Mouse (Mus musculus) G1E (cell line): Measurements from ENCODE around the gene Dennd1a. TPM values are rescaled to one million over a fixed set of nuclear protein-coding genes. Genes with fewer than 3 reads are reported as not detected.

ENCODE experiments used
- ATAC-seq: 2 replicates; pipeline ENCODE4 v1.8.0; 2016; ENCODE audit warnings: mild to moderate bottlenecking; ENCODE audit not compliant: insufficient number of reproducible peaks, poor library complexity, low FRiP score, severe bottlenecking; ENCODE audit errors: extremely low read depth
- DNase-seq: peaks from one replicate; pipeline ENCODE4 v3.0.0; 2012; ENCODE audit warnings: low spot score
- H3K27me3 ChIP-seq: 2 replicates; pipeline ENCODE4 v1.6.1; 2012; ENCODE audit warnings: mild to moderate bottlenecking, low read length, inconsistent platforms; ENCODE audit not compliant: insufficient read depth
- H3K36me3 ChIP-seq: replicated peaks from 2 replicates; pipeline ENCODE3; 2012; ENCODE audit warnings: mild to moderate bottlenecking, inconsistent platforms
- H3K4me1 ChIP-seq: 2 replicates; pipeline ENCODE4 v1.6.1; 2012; ENCODE audit warnings: low read depth, low read length, inconsistent platforms, mixed read lengths; ENCODE audit not compliant: insufficient read depth
- H3K4me3 ChIP-seq: 2 replicates; pipeline ENCODE4 v1.5.1; 2012; ENCODE audit warnings: low read depth, mild to moderate bottlenecking, inconsistent platforms, low read length, moderate library complexity, mixed read lengths
- H3K9me3 ChIP-seq: replicated peaks from 2 replicates; pipeline ENCODE4 v1.6.1; 2012; ENCODE audit warnings: inconsistent platforms
- CTCF ChIP-seq: IDR thresholded peaks from 2 replicates; pipeline ENCODE4 v1.5.1; 2012; ENCODE audit warnings: low read depth, low read length, inconsistent platforms, mixed read lengths
- GATA1 ChIP-seq: IDR thresholded peaks from 2 replicates; pipeline ENCODE4 v1.6.1; 2012; ENCODE audit warnings: borderline replicate concordance, low read length, inconsistent platforms, mixed read lengths
- GATA2 ChIP-seq: IDR thresholded peaks from 2 replicates; pipeline ENCODE4 v1.6.1; 2012; ENCODE audit warnings: low read depth, low read length, inconsistent platforms, borderline replicate concordance
- POLR2AphosphoS5 ChIP-seq: IDR thresholded peaks from 2 replicates; pipeline ENCODE4 v1.6.1; 2012; ENCODE audit warnings: low read depth, low read length, inconsistent platforms; ENCODE audit not compliant: insufficient replicate concordance
- TAL1 ChIP-seq: conservative IDR thresholded peaks from 2 replicates; pipeline ENCODE4 v1.6.1; 2012; ENCODE audit warnings: low read depth, low read length, inconsistent platforms, mixed read lengths
- polyA plus RNA-seq: library from polyadenylated mRNA; stranded (reverse); fragments of >175 nt; gene quantifications from 2 replicates; pipeline ENCODE4 v1.2.3, GENCODE M21; 2012
- total RNA-seq, 2 experiments: library from RNA; stranded (forward) in 1 of 2; stranded (reverse) in 1 of 2; fragments of 200-1000 nt in 1 of 2; fragments of >200 nt in 1 of 2; fragmentation: Nextera tagmentation in 1 of 2; gene quantifications; 2 replicates each; pipeline ENCODE4 v1.2.3; 2014 to 2017

The Dennd1a gene
- total and polyA plus RNA-seq, 3 experiments: 25.5 to 78.7 (median 71.0) TPM

DNA sequence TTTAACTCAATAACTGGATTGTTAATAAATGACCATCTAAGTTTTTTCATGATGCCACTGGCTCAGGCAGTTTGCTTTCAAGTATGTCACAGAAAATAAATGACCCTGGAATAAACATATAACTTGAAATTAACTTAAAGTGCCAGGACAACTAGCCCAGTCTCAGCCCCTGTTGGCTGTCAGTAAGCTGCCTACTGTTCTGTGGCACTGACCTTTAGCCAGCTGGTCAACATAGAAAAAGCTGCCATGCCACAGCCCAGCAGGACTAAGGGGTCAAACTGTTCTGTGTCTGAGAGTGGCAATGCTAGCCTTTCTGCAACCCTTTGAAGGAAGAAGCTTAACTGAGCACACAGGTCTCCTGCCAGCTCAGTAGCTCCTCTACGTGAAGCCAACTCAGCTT, 198.8 kb downstream of the Dennd1a start:
- Histone ChIP-seq H3K4me3 (no peak overlapping the region), H3K27me3 (no peaks in the 10 kb centered on the region), H3K9me3 (no peaks in the 10 kb centered on the region), H3K4me1 (peaks cover 21% of the 10 kb centered on the region), H3K36me3 (peaks cover 25% of the 10 kb centered on the region)
- no peak for TF ChIP-seq POLR2AphosphoS5
- no peak for TF ChIP-seq CTCF
- TF ChIP-seq GATA1: no peak
- no peak for TF ChIP-seq TAL1
- no peak for TF ChIP-seq GATA2
- ATAC-seq (no peak), DNase-seq (no peak)

DNA sequence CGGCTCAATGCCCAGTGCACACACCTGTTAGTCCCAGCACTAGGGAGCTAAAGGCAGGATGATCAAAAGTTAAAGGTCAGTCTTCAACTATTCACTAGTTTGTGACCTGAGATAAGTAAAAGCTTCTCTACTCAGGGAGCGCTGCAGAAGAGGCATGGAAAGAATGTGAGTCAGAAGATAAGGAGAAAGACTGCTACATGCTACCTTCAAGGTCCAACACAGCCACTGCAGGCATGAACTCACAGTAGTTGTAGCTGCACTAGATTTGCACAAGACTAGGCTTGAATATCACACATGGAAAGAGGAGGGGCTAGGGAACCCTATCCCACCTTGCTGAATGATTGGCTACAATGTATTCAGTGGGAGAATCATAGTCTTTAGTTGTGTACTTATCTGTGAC, 202.1 kb downstream of the Dennd1a start:
- DNase-seq (no peak), ATAC-seq (no peak)
- H3K36me3 ChIP-seq: peaks cover 23% of the 10 kb centered on the region
- H3K9me3 ChIP-seq: no peaks in the 10 kb centered on the region
- peaks cover 8% of the 10 kb centered on the region for H3K4me1 ChIP-seq
- no peak for TF ChIP-seq POLR2AphosphoS5
- TF ChIP-seq CTCF: no peak
- TF ChIP-seq GATA2: no peak
- no peak for TF ChIP-seq GATA1
- no peak for TF ChIP-seq TAL1
- no peak overlapping the region for H3K4me3 ChIP-seq
- no peaks in the 10 kb centered on the region for H3K27me3 ChIP-seq

DNA sequence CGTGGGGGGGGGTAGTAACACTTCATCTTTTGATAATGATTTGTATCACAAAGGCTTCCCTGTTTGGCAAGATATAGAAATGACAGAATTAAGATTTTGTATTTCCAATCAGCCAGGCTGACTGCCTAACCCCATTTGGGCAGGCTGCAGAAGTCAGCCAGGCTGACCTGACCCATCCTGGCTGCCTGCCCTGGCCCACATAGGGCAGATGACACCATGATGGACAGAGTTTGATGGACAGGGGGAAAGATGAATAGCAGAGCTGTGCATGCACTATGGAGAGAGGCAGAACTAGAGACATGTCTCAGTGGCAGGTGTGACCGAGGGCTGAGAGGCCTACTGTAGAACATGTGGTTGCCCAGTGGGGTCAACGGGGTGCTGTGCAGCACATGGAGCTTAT, 203.9 kb downstream of the Dennd1a start:
- ATAC-seq: no peak
- no peaks in the 10 kb centered on the region for H3K9me3 ChIP-seq
- peaks cover 15% of the 10 kb centered on the region for H3K36me3 ChIP-seq
- H3K4me3 ChIP-seq: no peak overlapping the region
- H3K27me3 ChIP-seq: no peaks in the 10 kb centered on the region
- no peak for TF ChIP-seq POLR2AphosphoS5
- no peak for TF ChIP-seq GATA1
- no peak for TF ChIP-seq CTCF
- H3K4me1 ChIP-seq: peaks cover 4% of the 10 kb centered on the region; the same call in 1 of the 2 replicates
- DNase-seq: no peak

GRCm38 (mm10) chr2:38074495-38074894, 212.7 kb downstream of the Dennd1a start:
- Histone ChIP-seq H3K4me1 (peaks cover 10% of the 10 kb centered on the region), H3K36me3 (peaks cover 7% of the 10 kb centered on the region), H3K27me3 (no peaks in the 10 kb centered on the region), H3K4me3 (no peak overlapping the region), H3K9me3 (no peaks in the 10 kb centered on the region)
- TF ChIP-seq TAL1: no peak
- TF ChIP-seq GATA2: no peak
- TF ChIP-seq CTCF: no peak
- no peak for TF ChIP-seq GATA1
- no peak for TF ChIP-seq POLR2AphosphoS5
- ATAC-seq: no peak
- no peak for DNase-seq

- peaks cover 11% of the 10 kb centered on the region for H3K4me1 ChIP-seq
- H3K9me3 ChIP-seq: no peaks in the 10 kb centered on the region
- no peak for ATAC-seq
- no peak for DNase-seq
- TF ChIP-seq GATA1: no peak
- H3K4me3 ChIP-seq: no peak overlapping the region
- peaks cover 9% of the 10 kb centered on the region for H3K36me3 ChIP-seq
- no peaks in the 10 kb centered on the region for H3K27me3 ChIP-seq
Observed at GRCm38 (mm10) chr2:38072061-38072460, 215.1 kb downstream of the Dennd1a start.

DNA sequence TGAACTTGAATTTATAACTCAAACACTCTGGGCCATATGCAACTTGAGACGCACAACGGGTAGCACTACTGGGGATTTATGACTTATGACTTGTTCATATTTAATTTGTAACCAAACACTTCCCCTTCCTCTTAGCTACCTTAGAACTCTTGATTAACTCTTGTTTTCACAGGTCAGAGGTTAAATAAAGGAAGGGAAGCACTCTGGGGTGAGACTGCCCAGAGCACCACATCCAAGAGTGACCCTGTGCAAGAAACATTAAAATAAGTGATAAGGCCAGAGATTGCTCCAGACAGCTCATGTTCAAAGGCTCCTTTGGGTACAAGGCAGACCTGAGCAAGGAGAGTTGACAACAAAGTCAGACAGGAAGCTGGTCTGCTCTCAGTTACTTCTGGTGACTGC, 219.0 kb downstream of the Dennd1a start:
- no peak for ATAC-seq
- no peaks in the 10 kb centered on the region for H3K27me3 ChIP-seq
- H3K4me3 ChIP-seq: no peak overlapping the region
- TF ChIP-seq CTCF: no peak
- no peak for DNase-seq
- peaks cover 8% of the 10 kb centered on the region for H3K36me3 ChIP-seq
- H3K4me1 ChIP-seq: peaks cover 13% of the 10 kb centered on the region
- H3K9me3 ChIP-seq: no peaks in the 10 kb centered on the region

GRCm38 (mm10) chr2:38065914-38066313, 221.3 kb downstream of the Dennd1a start:
- DNase-seq (no peak), ATAC-seq (no peak)
- peaks cover 16% of the 10 kb centered on the region; the same call in 1 of the 2 replicates for H3K4me1 ChIP-seq
- peaks cover 4% of the 10 kb centered on the region for H3K36me3 ChIP-seq
- TF ChIP-seq CTCF (no peak), GATA2 (no peak), GATA1 (no peak), TAL1 (no peak), POLR2AphosphoS5 (no peak)
- H3K27me3 ChIP-seq: no peaks in the 10 kb centered on the region
- no peak overlapping the region for H3K4me3 ChIP-seq
- H3K9me3 ChIP-seq: no peaks in the 10 kb centered on the region
